Mouse (Mus musculus) MN1 (cell line): Measurements from ENCODE around the gene Mlxipl.
"Not testable (repeated sequence)": the region's sequence is repeated elsewhere in the genome, so short reads cannot be mapped to it uniquely, and the experiment has no call there.

Experiments used
- DNase-seq: peaks from one replicate; pipeline ENCODE4 v3.0.0-alpha.2; 2016; ENCODE audit warnings: low spot score

Mlxipl gene

DNA sequence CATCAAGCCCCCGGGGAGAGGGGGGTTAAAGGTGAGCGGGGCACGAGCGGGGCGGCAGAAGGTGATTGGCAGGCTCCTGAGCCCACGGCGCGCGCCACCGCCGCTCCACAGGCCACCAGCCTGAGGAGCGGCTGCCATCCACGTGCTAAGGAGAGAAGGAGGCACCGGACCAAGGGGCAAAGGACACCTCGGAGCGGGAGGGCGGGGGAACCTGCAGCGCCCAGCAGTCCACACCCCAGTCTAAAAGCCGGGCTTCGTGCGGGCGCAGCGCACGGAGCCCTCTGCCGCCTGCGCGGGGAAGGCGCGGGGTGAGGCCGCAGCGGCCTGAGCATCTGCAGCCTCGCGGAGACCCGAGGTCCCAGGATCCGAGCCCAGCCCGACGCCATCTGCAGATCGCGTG lies at the start of gene Mlxipl:
Gene Mlxipl (plus strand): TSS at position 238 of the 400 bp plus-strand sequence.
- DNase-seq = no peak

DNA sequence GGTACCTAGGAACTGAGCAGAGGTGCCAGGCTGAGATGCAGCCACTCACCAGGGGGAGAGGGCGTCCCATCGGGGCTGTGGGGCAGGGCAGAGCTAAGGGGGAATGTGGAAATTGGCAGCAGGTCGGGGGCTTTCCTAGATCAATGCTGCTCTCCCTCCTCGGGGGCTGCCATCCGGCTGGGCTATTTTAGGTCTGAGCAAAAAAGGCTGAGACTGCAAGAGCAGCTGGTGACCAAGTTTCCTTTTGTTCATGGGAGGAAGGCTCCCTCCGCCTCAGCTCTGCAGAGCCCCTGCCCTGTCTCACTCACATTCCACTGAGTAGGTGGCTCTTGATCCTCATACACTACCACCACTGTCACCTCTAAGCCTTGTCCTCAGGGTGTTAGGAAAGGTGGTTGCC lies 49.6 kb upstream of the Mlxipl start:
- DNase-seq = no peak

DNA sequence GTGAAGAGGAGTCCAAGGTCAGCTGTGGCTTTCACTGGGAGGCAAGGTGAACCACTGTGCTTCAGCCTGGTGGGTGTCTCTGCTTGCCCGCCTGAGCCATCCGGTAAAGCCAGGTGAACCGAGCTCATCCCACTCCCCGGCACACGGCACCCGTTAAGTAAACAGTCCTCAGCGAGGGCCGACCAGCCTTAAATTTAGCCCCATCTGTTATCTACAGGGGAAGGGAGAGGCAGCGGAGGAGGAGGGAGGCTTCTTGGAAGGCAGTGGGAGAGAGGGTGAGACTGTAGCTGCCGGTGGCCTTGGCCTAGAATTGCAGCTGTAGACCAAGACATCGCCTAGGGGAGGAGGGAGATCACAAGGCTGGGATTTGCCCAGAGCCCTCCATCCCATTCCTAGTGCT lies 48.9 kb upstream of the Mlxipl start:
- DNase-seq = no peak

DNA sequence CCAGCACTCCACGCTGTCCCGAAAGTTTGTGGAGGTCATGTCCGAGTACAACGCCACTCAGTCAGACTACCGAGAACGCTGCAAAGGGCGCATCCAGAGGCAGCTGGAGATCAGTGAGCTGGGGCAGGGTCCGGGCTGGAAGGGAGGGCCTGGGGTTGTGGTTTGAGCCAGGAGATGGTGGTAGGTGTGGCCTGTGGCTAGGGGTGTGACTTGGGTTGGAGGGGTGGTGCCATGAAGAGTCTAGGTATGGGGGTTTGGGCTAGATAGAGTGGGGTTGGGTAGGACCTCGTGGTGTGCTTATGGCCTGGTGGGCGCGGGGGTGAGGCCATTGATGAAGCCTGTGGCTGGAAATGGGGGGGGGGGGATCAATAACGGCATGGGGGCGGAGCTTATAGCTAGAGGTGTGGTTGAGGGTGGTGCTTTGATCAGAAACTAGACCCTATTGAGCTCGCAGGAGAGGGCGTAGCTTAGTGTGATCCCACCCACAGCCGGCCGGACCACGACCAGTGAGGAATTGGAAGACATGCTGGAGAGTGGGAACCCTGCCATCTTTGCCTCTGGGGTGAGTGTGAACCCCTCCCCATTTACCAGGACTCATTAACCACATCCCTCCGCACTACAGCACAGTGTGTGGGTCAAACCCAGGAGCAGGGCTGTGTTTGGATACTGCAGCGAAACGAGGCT lies 47.4 kb upstream of the Mlxipl start:
- no peak for DNase-seq

DNA sequence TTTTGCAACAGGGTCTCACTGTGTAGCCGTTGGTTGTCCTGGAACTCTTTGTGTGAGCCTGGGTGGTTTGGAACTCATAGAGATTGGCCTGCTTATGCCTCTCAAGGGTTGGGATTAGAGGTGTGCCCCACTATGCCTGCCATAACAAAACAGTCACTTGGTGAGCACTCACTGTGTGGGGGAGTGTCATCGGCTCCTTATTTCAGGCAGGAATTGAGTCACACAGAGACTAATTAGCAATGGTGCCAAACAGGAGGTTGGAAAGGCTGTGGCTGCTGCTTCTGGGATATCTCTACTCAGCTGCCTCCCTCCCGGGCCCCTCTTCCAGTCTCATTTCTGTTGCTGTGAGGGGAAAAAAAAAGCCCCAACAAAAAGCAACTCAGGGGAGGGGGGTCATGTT lies 45.1 kb upstream of the Mlxipl start:
- no peak for DNase-seq

- no peak for DNase-seq
Measured at GRCm38 (mm10) chr5:135048539-135048938, 41.2 kb upstream of the Mlxipl start.

- not testable (repeated sequence) for DNase-seq
Measured at GRCm38 (mm10) chr5:135049268-135049667, 40.4 kb upstream of the Mlxipl start.

DNA sequence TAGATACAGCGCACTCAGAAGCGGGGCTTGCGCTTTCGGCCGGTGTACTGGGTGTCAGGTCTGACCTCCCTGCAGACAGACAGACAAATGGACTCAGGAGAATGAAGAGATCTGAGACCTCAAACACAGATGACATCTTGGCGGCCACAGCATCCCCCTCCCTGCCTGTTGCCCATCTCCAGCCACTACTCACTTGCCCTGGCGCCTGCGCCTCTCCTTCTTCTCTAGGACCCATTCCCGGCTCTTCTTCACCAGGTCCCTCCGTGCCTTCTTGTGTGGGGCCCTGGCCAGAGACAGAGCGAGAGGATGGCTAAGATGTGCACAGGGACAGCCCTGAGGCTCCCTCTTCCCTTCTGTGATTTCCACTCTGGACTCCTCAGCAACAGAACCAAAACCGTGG lies 36.3 kb upstream of the Mlxipl start:
- no peak for DNase-seq

DNA sequence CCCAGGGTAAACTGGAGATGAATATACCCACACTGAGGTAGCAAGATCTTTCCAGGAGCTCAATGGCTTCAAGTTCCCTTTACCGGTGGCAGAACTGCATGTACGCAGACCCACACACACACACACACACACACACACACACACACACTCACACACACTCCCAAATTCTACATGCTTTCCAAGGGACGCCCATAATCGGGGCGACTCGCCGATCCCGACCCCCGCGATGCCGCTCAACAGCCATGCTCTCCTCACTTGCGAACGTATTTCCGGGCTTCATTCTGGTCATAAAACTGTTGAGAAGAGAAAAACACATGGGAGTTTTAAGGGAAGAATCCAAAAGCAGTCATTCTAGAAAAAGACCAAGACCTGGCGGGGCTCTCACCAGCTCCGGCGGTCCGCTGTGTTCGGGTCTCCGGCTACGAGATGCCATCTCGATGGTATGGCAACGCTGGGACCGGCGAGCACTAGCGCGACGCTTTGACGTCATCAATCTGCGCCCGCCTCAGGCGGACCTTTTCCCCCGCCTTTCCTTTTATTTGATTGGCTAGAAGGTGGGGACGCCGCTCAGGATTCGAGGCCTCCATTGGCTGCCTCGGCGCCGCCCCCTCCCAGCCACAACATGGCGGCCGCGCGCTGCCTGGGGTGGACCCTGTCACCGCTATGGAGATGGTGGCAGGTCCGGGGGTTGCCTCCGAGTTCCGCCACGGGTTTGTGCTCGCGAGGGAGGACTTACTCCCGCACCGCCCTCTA lies 25.9 kb upstream of the Mlxipl start, which contains the start of gene Dnajc30:
Gene Dnajc30 (plus strand): TSS at position 574 of the 753 bp plus-strand sequence.
- DNase-seq = peak; percentile 100

DNA sequence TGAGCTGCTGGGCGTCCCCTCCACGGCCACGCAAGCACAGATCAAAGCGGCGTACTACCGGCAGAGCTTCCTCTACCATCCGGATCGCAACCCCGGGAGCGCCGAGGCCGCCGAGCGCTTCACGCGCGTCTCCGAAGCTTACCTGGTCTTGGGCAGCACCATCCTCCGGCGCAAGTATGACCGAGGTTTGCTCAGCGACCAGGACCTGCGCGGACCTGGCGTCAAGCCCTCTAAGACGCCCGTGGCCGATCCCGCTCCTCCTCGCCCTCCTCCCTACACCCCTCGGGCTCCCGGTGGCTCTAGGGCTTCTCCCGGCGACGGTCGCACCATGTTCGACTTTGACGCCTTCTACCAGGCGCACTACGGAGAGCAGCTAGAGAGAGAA lies 25.3 kb upstream of the Mlxipl start:
- DNase-seq = no peak

GRCm38 (mm10) chr5:135064909-135065446 lies 24.7 kb upstream of the Mlxipl start, which contains the start of gene Bud23:
Bud23 (minus strand) TSS chr5:135064959.
- not testable (repeated sequence) for DNase-seq

DNA sequence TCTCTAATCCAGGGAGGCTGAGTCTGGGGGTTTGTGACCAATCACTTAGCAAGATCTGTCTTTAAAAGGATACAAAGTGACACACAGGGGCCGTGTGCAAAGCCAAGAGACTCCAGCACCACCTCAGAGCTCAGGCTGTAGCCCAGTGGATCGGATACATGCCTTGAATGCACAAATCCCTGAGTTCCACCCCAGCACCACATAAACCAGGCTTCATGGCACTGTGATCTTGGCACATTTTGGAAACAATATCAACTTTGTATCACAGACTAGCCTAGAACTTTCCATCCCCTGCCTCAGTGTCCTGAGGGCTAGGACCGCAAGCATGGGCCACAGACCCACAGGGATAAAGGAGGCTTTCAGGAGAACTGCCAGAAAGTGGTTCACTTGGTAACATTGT lies 23.7 kb upstream of the Mlxipl start:
- no peak for DNase-seq

- DNase-seq = no peak
Measured at GRCm38 (mm10) chr5:135070448-135070847, 19.2 kb upstream of the Mlxipl start.

DNA sequence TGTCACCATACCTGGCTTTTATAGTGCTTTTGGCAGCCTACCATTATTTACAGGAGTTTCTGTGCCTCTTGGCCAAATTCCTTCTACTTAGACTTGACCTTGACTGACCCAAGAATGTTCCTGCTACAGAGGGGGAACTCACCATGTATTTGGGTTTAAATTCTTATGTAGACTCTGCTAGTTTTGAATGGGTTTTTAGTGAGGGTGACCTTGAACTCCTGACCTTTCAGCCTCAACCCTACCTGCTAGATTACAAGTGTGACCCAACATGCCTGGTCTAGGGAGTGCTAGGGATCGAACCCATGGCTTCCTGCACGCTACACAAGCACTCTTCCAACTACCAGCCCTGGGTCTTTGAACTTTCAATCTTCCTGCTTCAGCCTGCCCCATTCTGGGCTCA lies 17.6 kb upstream of the Mlxipl start:
- no peak for DNase-seq

- DNase-seq = no peak
Measured at GRCm38 (mm10) chr5:135072720-135073119, 17.0 kb upstream of the Mlxipl start.

DNA sequence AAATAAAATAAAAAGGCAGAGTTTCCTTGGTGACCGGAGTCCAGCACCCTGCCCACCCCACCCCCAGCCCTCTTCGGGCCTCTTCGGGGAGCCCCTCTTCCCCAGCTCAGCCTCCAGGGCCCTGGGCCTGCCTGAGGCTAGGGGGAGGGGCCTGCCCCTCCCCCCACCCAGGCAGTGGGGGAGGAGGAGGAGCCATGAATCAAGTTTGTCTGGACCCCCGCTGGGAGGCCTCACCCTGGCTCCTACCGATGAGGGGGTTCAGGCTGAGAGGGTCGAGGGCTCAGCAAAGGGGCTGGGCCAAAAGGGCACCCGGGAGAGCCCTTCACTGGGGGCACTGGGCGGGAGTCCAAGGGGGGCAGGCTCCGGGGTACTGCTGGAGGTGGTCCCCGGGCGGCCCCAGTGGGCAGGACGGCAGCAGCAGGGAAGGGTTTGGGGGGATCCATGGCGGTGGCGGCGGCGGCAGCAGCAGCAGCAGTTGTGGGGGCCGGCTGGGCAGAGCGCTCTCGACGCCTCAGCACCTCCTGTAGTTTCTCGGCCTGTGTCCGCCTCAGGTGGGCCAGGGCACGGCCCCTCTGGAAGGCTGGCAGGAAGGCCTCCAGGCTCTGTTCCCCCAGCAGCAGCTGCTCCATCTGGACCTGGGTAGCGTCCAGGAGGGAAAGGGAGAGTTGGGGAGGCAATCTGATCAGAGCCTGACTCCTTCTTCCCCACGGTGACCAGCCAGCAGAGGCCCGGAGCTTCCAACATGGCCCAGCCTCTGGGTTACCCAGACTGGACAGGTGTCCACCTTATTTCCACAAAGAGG lies 16.1 kb upstream of the Mlxipl start:
- no peak for DNase-seq

GRCm38 (mm10) chr5:135075655-135076054 lies 14.0 kb upstream of the Mlxipl start:
- DNase-seq = no peak

DNA sequence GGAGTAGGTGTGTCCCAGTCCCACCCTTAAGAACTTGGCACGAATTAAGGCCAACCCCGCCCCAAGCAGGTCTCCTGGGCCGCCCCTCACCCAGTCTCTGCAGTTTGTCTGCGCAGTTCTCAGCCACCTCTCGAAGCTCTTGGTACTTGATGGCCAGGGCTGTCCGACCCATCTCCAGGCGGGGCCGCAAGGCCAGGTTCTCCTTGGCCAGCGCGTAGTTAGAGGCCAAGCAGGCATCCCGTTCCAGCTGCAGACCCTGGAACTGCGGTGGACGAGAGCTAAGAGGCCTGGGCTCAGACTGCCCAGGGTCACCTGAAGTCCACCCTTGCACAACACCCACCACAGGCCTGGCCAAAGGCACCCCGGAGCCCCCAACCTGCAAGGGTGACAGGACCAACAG lies 13.3 kb upstream of the Mlxipl start:
- no peak for DNase-seq

GRCm38 (mm10) chr5:135076931-135077505 lies 12.7 kb upstream of the Mlxipl start:
- peak; percentile 43 for DNase-seq

DNA sequence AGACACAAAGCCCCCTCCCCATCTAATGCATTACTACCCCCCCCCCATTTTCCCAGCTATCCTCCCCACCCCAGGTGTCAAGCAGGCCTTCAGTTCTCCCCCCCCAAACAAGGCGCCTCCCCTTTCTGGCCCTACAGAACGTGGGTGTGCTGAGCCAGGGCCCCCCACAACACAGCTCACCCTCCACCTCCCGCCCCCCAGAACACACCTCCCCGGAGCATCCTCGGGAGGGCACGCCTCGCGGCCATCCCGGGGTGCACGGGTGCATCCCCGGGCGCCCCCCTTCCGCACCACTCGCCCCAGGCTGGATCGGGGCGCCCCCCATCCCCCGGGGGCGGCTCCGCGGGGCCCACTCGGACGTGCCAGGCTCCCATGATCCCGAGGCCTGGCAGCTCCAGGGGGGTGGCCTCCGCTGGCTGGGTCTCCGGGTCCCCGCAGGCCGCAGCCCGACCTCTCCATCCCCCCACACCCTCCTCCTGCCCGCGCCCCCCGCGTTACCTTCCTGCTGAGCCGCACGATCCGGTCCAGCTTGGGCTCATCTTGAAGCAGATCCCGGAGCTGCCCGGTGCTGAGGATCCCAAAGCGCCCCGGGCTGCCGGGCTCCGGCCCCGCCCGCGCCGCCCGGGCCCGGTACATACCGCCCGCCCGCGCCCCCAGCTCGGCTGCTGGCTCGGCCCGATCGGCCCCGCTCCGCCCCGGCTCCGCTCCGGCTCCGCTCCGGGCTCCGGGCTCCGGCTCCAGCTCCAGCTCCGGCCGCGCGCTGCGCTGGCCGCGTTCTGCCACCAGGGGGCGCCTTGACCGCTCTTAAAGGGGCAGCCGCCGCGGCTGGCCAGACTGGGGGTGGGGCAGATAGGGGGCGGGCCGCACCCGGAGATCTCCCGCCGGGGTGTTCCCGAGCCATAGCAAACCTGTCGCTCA lies 11.9 kb upstream of the Mlxipl start, which contains the start of gene Vps37d:
Gene Vps37d (minus strand): TSS at position 703 of the 918 bp plus-strand sequence.
- DNase-seq = peak; percentile 96

GRCm38 (mm10) chr5:135078482-135078810 lies 11.2 kb upstream of the Mlxipl start:
- DNase-seq = no peak
